ENCODE assay signal across 8 mouse cellular contexts in genomic region chr5:104507829-104508194, GRCm38 (mm10). TPM values are rescaled to one million over a fixed set of nuclear protein-coding genes. Genes with fewer than 3 reads are reported as not detected.
DNase-seq lines count a peak whose midpoint lies in the region; ATAC-seq and TF ChIP-seq lines count a peak whose summit lies in the region.

No protein-coding gene starts in this region.

- no peak for DNase-seq in heart, adult 11 months
- DNase-seq in hindbrain, embryonic 11.5 days (ENCODE audit: low spot score), result no peak
- DNase-seq in midbrain, embryonic 10.5 days (ENCODE audit: low spot score), result no peak
- DNase-seq in left cerebral cortex, adult 11 months (ENCODE audit: low spot score), result no peak
- DNase-seq in cerebellum, adult 18-20 months, result no peak
- DNase-seq in cerebellum, postnatal 14 days, result no peak

- no peaks in the 10 kb centered on the region for H3K9me3 ChIP-seq in heart, embryonic 15.5 days (replicated peaks)
- no peaks in the 10 kb centered on the region for H3K9me3 ChIP-seq in hindbrain, embryonic 11.5 days (ENCODE audit: control insufficient read depth, low read length)
- H3K9me3 ChIP-seq in midbrain, embryonic 10.5 days (replicated peaks), result peaks cover 20% of the 10 kb centered on the region

- H3K36me3 ChIP-seq in heart, embryonic 15.5 days, result peaks cover 19% of the 10 kb centered on the region
- peaks cover 4% of the 10 kb centered on the region; the same call in 1 of the 2 replicates for H3K36me3 ChIP-seq in hindbrain, embryonic 11.5 days (ENCODE audit: control insufficient read depth, insufficient read depth, low read length)
- H3K36me3 ChIP-seq in midbrain, embryonic 10.5 days, result peaks cover 67% of the 10 kb centered on the region

- TF ChIP-seq CTCF in bone marrow, adult 2 months (IDR thresholded peaks at IDR 0.05; ENCODE audit: control insufficient read depth, insufficient read depth, low read length), result no peak

- H3K4me1 ChIP-seq in heart, embryonic 15.5 days (replicated peaks), result peaks cover 10% of the 10 kb centered on the region
- no peaks in the 10 kb centered on the region for H3K4me1 ChIP-seq in bone marrow, adult 2 months (ENCODE audit: control insufficient read depth, insufficient read depth, low read length)
- H3K4me1 ChIP-seq in hindbrain, embryonic 11.5 days (replicated peaks; ENCODE audit: control insufficient read depth, insufficient read depth, low read length), result no peaks in the 10 kb centered on the region
- peaks cover 10% of the 10 kb centered on the region for H3K4me1 ChIP-seq in midbrain, embryonic 10.5 days

- TF ChIP-seq POLR2A in bone marrow, adult 2 months (IDR thresholded peaks at IDR 0.05; ENCODE audit: borderline replicate concordance, control insufficient read depth, low read depth, low read length), result no peak

- H3K27ac ChIP-seq in heart, embryonic 15.5 days, result no peak overlapping the region
- no peak overlapping the region for H3K27ac ChIP-seq in bone marrow, adult 2 months (ENCODE audit: control insufficient read depth, insufficient read depth, low read depth, low read length, poor library complexity)
- no peak overlapping the region for H3K27ac ChIP-seq in hindbrain, embryonic 11.5 days (ENCODE audit: low read depth, low read length)
- H3K27ac ChIP-seq in midbrain, embryonic 10.5 days (replicated peaks), result peak overlapping the region; percentile 97

- peak overlapping the region; percentile 86 for H3K4me3 ChIP-seq in heart, embryonic 15.5 days
- peak overlapping the region; percentile 91 for H3K4me3 ChIP-seq in bone marrow, adult 2 months (replicated peaks; ENCODE audit: control insufficient read depth, low read depth, low read length)
- peak overlapping the region; percentile 84 for H3K4me3 ChIP-seq in hindbrain, embryonic 11.5 days (ENCODE audit: low read depth, low read length)
- peak overlapping the region; percentile 78 for H3K4me3 ChIP-seq in midbrain, embryonic 10.5 days

- H3K27me3 ChIP-seq in heart, embryonic 15.5 days, result no peaks in the 10 kb centered on the region
- no peaks in the 10 kb centered on the region for H3K27me3 ChIP-seq in hindbrain, embryonic 11.5 days (ENCODE audit: control insufficient read depth, insufficient read depth, low read length)
- H3K27me3 ChIP-seq in midbrain, embryonic 10.5 days (ENCODE audit: low read depth, poor library complexity, severe bottlenecking), result no peaks in the 10 kb centered on the region

- no peak for ATAC-seq in heart, embryonic 15.5 days (replicated peaks; ENCODE audit: insufficient number of reproducible peaks, insufficient read depth, low FRiP score, low read depth)
- ATAC-seq in hindbrain, embryonic 11.5 days (ENCODE audit: low FRiP score), result peak; percentile 48; the same call in 1 of the 2 replicates

- H3K4me2 ChIP-seq in heart, embryonic 15.5 days, result peak overlapping the region; percentile 73
- H3K4me2 ChIP-seq in hindbrain, embryonic 11.5 days (replicated peaks; ENCODE audit: low read depth, low read length), result no peak overlapping the region; the same call in 1 of the 2 replicates

- WGBS in heart, embryonic 15.5 days, result 4% methylated on average over 2 of the region's 2 CpGs
- 5% methylated on average over 2 of the region's 2 CpGs for WGBS in bone marrow, adult 2 months
- WGBS in hindbrain, embryonic 11.5 days, result 0% methylated on average over 2 of the region's 2 CpGs
- 0% methylated on average over 2 of the region's 2 CpGs for WGBS in midbrain, embryonic 10.5 days

- H3K9ac ChIP-seq in heart, embryonic 15.5 days, result no peak overlapping the region
- no peak overlapping the region for H3K9ac ChIP-seq in hindbrain, embryonic 11.5 days (ENCODE audit: low read depth, low read length)

RNA-seq across cellular contexts. Expression of gene BC005561, which starts 0.3 kb away (rescaled TPM):
- 7.2 TPM in 2 replicates for polyA plus RNA-seq in heart, embryonic 15.5 days (2015; fragmentation: Nextera tagmentation; extraction: Ambion mirVana)
- 3.3 and 7.6 TPM in 2 replicates for polyA plus RNA-seq in bone marrow, adult 2 months (2011; ENCODE audit: insufficient read depth, insufficient read length, low replicate concordance, missing spikeins)
- 17.5 and 21.6 TPM in 2 replicates for polyA plus RNA-seq in hindbrain, embryonic 11.5 days (2014; fragmentation: Nextera tagmentation; extraction: Ambion mirVana)
- polyA plus RNA-seq in midbrain, embryonic 10.5 days (2016; fragmentation: Nextera tagmentation; extraction: Ambion mirVana), result 14.0 and 14.1 TPM in 2 replicates

RNA-seq across cellular contexts. Expression of gene Pkd2, which starts 48.6 kb away (rescaled TPM):
- 8.0 and 9.4 TPM in 2 replicates for polyA plus RNA-seq in heart, embryonic 15.5 days (2015; fragmentation: Nextera tagmentation; extraction: Ambion mirVana)
- 1.5 and 3.3 TPM in 2 replicates for polyA plus RNA-seq in bone marrow, adult 2 months (2011; ENCODE audit: insufficient read depth, insufficient read length, low replicate concordance, missing spikeins)
- polyA plus RNA-seq in hindbrain, embryonic 11.5 days (2014; fragmentation: Nextera tagmentation; extraction: Ambion mirVana), result 12.5 and 15.1 TPM in 2 replicates
- polyA plus RNA-seq in midbrain, embryonic 10.5 days (2016; fragmentation: Nextera tagmentation; extraction: Ambion mirVana), result 7.1 and 8.5 TPM in 2 replicates
